Mouse (Mus musculus) heart, adult 2 months (tissue): ENCODE measurements at regions not wholly inside any gene's neighbourhood (a gene's known extent, or its start where the extent isn't known, plus 50 kb on each side); places are given as distances from the start of the nearest gene placed in this dataset.

ENCODE experiments used
- DNase-seq, 2 experiments: peaks; one replicate each; pipeline ENCODE4 v3.0.0; 2021
- H3K27ac ChIP-seq: fragments of 200-600 bp; 2 replicates; pipeline ENCODE4 v1.8.1; 2022
- H3K27me3 ChIP-seq: fragments of 200-500 bp; 2 replicates; pipeline ENCODE4 v1.6.1; 2012; ENCODE audit warnings: mild to moderate bottlenecking, low read length, inconsistent platforms, mixed read lengths; ENCODE audit not compliant: control insufficient read depth, insufficient read depth
- H3K36me3 ChIP-seq: fragments of 200-500 bp; 2 replicates; pipeline ENCODE4 v1.6.1; 2012; ENCODE audit warnings: low read length, inconsistent platforms; ENCODE audit not compliant: control insufficient read depth, insufficient read depth
- H3K4me1 ChIP-seq: fragments of 200-500 bp; 2 replicates; pipeline ENCODE4 v1.6.1; 2011; ENCODE audit warnings: low read length; ENCODE audit not compliant: control insufficient read depth, insufficient read depth
- H3K4me3 ChIP-seq: fragments of 200-600 bp; 2 replicates; pipeline ENCODE4 v1.8.1; 2022
- H3K79me2 ChIP-seq: fragments of 200-500 bp; replicated peaks from 2 replicates; pipeline ENCODE4 v1.6.1; 2012; ENCODE audit warnings: mild to moderate bottlenecking, inconsistent platforms, low read length, moderate library complexity, mixed read lengths; ENCODE audit not compliant: control insufficient read depth, insufficient read depth
- H3K9ac ChIP-seq: fragments of 200-500 bp; 2 replicates; pipeline ENCODE4 v1.6.1; 2012; ENCODE audit warnings: low read depth, mild to moderate bottlenecking, control low read depth, inconsistent platforms, low read length, mixed read lengths
- CTCF ChIP-seq: fragments of 200-600 bp; IDR thresholded peaks from 2 replicates; pipeline ENCODE4 v1.8.1; 2022; ENCODE audit warnings: antibody characterized with exemption, mild to moderate bottlenecking, moderate library complexity
- EP300 ChIP-seq: fragments of 200-500 bp; IDR thresholded peaks from 2 replicates; pipeline ENCODE4 v1.6.1; 2011; ENCODE audit warnings: low read depth, low read length, control low read depth; ENCODE audit not compliant: insufficient read depth
- POLR2A ChIP-seq: fragments of 200-500 bp; IDR thresholded peaks from 2 replicates; pipeline ENCODE4 v1.6.1; 2011; ENCODE audit warnings: mild to moderate bottlenecking, low read depth, low read length, control low read depth; ENCODE audit not compliant: insufficient read depth
- WGBS: fragments of 180-500 bp; shearing (Covaris S2); methylation state at CpG from one replicate; pipeline ENCODE4 v1.1.7; 2018; 5-methylcytosine and 5-hydroxymethylcytosine counted together
- intact Hi-C: fragments of 180-260 bp; cut with DNase I; formaldehyde crosslinking; loops from one replicate; pipeline ENCODE4 v1.15.1; 2025

GRCm38 (mm10) chr3:39211670-39212069 is 324.9 kb downstream of the Fat4 start:
- no peak overlapping the region for H3K27ac ChIP-seq
- intact Hi-C loops, result no loop called here
- H3K4me3 ChIP-seq, result no peak overlapping the region
- no peaks in the 10 kb centered on the region for H3K79me2 ChIP-seq
- 45% methylated on average over 5 of the region's 5 CpGs for WGBS
- H3K36me3 ChIP-seq, result no peaks in the 10 kb centered on the region
- H3K27me3 ChIP-seq, result no peaks in the 10 kb centered on the region
- H3K9ac ChIP-seq, result no peak overlapping the region
- no peaks in the 10 kb centered on the region for H3K4me1 ChIP-seq
- DNase-seq, result no peak
- TF ChIP-seq EP300 (no peak), POLR2A (no peak)

GRCm38 (mm10) chr3:39220011-39220706 is 333.4 kb downstream of the Fat4 start:
- no peaks in the 10 kb centered on the region for H3K79me2 ChIP-seq
- peak; percentile 57 to 78 for DNase-seq
- no peaks in the 10 kb centered on the region; the same call in 1 of the 2 replicates for H3K4me1 ChIP-seq
- no peaks in the 10 kb centered on the region for H3K36me3 ChIP-seq
- intact Hi-C loops, result loop anchor here (1.0 to 5.0 kb wide), 2 partner anchors 283 to 334 kb away; partner anchors contain the start of gene Fat4
- H3K27ac ChIP-seq, result peak overlapping the region; percentile 92
- H3K27me3 ChIP-seq, result no peaks in the 10 kb centered on the region
- H3K9ac ChIP-seq, result no peak overlapping the region
- peak overlapping the region; percentile 37 for H3K4me3 ChIP-seq
- TF ChIP-seq CTCF, result no peak
- TF ChIP-seq POLR2A, result no peak
- peak; percentile 53 for TF ChIP-seq EP300
- 35% methylated on average over 10 of the region's 10 CpGs for WGBS

- Histone ChIP-seq H3K4me1 (no peaks in the 10 kb centered on the region; the same call in 1 of the 2 replicates), H3K27ac (peak overlapping the region; percentile 92), H3K79me2 (no peaks in the 10 kb centered on the region), H3K36me3 (no peaks in the 10 kb centered on the region), H3K9ac (no peak overlapping the region), H3K4me3 (0 out of 2 replicates have a peak overlapping the region, but pooled peaks have one; percentile 10), H3K27me3 (no peaks in the 10 kb centered on the region)
- WGBS, result 33% methylated on average over 2 of the region's 2 CpGs
- peak; percentile 25 to 49 for DNase-seq
- TF ChIP-seq CTCF (peak; percentile 76), POLR2A (no peak), EP300 (0 out of 2 replicates have a peak, but pooled peaks have one; percentile 30)
- intact Hi-C loops, result loop anchor here (1.0 to 5.0 kb wide), 2 partner anchors 283 to 334 kb away; partner anchors contain the start of gene Fat4
Observed at GRCm38 (mm10) chr3:39220707-39221034, 333.9 kb downstream of the Fat4 start.

- H3K79me2 ChIP-seq, result no peaks in the 10 kb centered on the region
- H3K4me1 ChIP-seq, result no peaks in the 10 kb centered on the region; the same call in 1 of the 2 replicates
- no peak for TF ChIP-seq EP300
- TF ChIP-seq POLR2A, result no peak
- TF ChIP-seq CTCF, result no peak
- no peaks in the 10 kb centered on the region for H3K36me3 ChIP-seq
- no peak for DNase-seq
- no peak overlapping the region for H3K4me3 ChIP-seq
- no peak overlapping the region; the same call in 1 of the 2 replicates for H3K27ac ChIP-seq
- 92% methylated on average over 4 of the region's 4 CpGs for WGBS
- intact Hi-C loops, result loop anchor here (5.0 kb wide), 1 partner anchor 285 kb away; no protein-coding TSS in a partner anchor
- no peak overlapping the region for H3K9ac ChIP-seq
- no peaks in the 10 kb centered on the region for H3K27me3 ChIP-seq
Observed at GRCm38 (mm10) chr3:39222059-39222458, 335.3 kb downstream of the Fat4 start.

GRCm38 (mm10) chr3:39234921-39235320 is 348.2 kb downstream of the Fat4 start:
- no peaks in the 10 kb centered on the region for H3K27me3 ChIP-seq
- H3K79me2 ChIP-seq, result no peaks in the 10 kb centered on the region
- no peak for DNase-seq
- no peak overlapping the region for H3K9ac ChIP-seq
- 87% methylated on average over 2 of the region's 2 CpGs for WGBS
- H3K27ac ChIP-seq, result no peak overlapping the region
- H3K36me3 ChIP-seq, result no peaks in the 10 kb centered on the region
- TF ChIP-seq CTCF (no peak), EP300 (no peak), POLR2A (no peak)
- no peak overlapping the region for H3K4me3 ChIP-seq
- no peaks in the 10 kb centered on the region for H3K4me1 ChIP-seq
- intact Hi-C loops, result no loop called here

GRCm38 (mm10) chr3:39248712-39249111 is 362.0 kb downstream of the Fat4 start:
- no peak for DNase-seq
- WGBS, result 37% methylated on average over 4 of the region's 4 CpGs

More at GRCm38 (mm10) chr3:39248712-39249111, 362.0 kb downstream of the Fat4 start:
- H3K27me3 ChIP-seq, result no peaks in the 10 kb centered on the region
- no peak overlapping the region for H3K27ac ChIP-seq
- H3K4me3 ChIP-seq, result no peak overlapping the region
- no peak overlapping the region for H3K9ac ChIP-seq
- no peaks in the 10 kb centered on the region; the same call in 1 of the 2 replicates for H3K4me1 ChIP-seq
- H3K79me2 ChIP-seq, result no peaks in the 10 kb centered on the region
- intact Hi-C loops, result no loop called here
- TF ChIP-seq POLR2A, result no peak
- TF ChIP-seq EP300, result no peak
- no peak for TF ChIP-seq CTCF
- no peaks in the 10 kb centered on the region for H3K36me3 ChIP-seq
